Comparison of ENCODE assay signal across 25 mouse cellular contexts in the genomic region with DNA sequence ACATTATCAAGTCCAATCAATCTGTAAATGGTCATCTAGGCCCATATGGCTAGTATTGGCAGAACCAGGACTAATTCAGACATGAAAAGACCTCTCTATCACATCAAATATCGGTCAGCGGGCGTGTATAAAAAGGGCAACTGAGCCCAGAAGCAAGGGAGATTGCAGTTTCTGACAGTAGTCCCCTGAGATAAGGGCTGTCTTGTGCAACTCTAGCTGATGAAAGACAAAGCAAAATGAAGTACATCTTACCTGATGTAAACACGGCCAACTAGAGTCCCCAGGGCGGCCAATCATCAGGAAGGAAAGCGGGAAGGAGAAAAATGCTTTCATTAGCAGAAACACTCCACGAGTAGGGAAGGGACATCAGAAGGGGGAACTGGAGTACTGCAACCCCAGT. TPM values are rescaled to one million over a fixed set of nuclear protein-coding genes. Genes with fewer than 3 reads are reported as not detected.
A peak's percentile ranks its signal among the peaks of the same experiment; 100 is the strongest.
DNase-seq lines count a peak whose midpoint lies in the region; ATAC-seq and TF ChIP-seq lines count a peak whose summit lies in the region.
"Had no signal": no experiment of that assay in that cellular context is flagged by ENCODE, and none has a peak within 500 bp of the region (broad histone marks: within the 10 kb centered on the region; RNA-seq: fewer than 3 reads in every experiment).

No protein-coding gene starts in this region.

- no peaks in the 10 kb centered on the region for H3K27me3 ChIP-seq in intestine, postnatal 0 days (replicated peaks; ENCODE audit: control insufficient read depth, insufficient read depth, low read length)
- no peaks in the 10 kb centered on the region for H3K27me3 ChIP-seq in intestine, embryonic 16.5 days (replicated peaks; ENCODE audit: control insufficient read depth, insufficient read depth, low read length)
- no peaks in the 10 kb centered on the region for H3K27me3 ChIP-seq in liver, postnatal 0 days (ENCODE audit: insufficient read depth, low read length)
- H3K27me3 ChIP-seq in liver, embryonic 11.5 days (replicated peaks; ENCODE audit: control insufficient read depth, insufficient read depth, low read length): no peaks in the 10 kb centered on the region
- no peaks in the 10 kb centered on the region for H3K27me3 ChIP-seq in myocyte (ENCODE audit: control insufficient read depth, insufficient read depth, insufficient read length)
- H3K27me3 ChIP-seq: embryonic facial prominence, embryonic 13.5 days; embryonic facial prominence, embryonic 15.5 days; forebrain, embryonic 12.5 days; Patski had no signal

- H3K27ac ChIP-seq in intestine, postnatal 0 days (ENCODE audit: low read depth, low read length): no peak overlapping the region
- H3K27ac ChIP-seq in intestine, embryonic 16.5 days (ENCODE audit: low read length): no peak overlapping the region
- H3K27ac ChIP-seq in liver, postnatal 0 days (ENCODE audit: low read depth): peak overlapping the region; percentile 7; the same call in 1 of the 2 replicates
- no peak overlapping the region for H3K27ac ChIP-seq in liver, embryonic 11.5 days (ENCODE audit: low read depth, low read length)
- peak overlapping the region; percentile 63 for H3K27ac ChIP-seq in bone marrow macrophage, adult 2 months (ENCODE audit: insufficient read depth, low read depth, low read length)
- H3K27ac ChIP-seq: embryonic facial prominence, embryonic 13.5 days; embryonic facial prominence, embryonic 15.5 days; forebrain, embryonic 10.5 days; forebrain, embryonic 12.5 days had no signal

- no peak overlapping the region for H3K4me2 ChIP-seq in intestine, postnatal 0 days (replicated peaks; ENCODE audit: low read depth)
- no peak overlapping the region for H3K4me2 ChIP-seq in intestine, embryonic 16.5 days (ENCODE audit: low read depth, low read length)
- H3K4me2 ChIP-seq in liver, postnatal 0 days (ENCODE audit: low read depth, low read length): no peak overlapping the region
- no peak overlapping the region for H3K4me2 ChIP-seq in liver, embryonic 11.5 days
- H3K4me2 ChIP-seq in myocyte (ENCODE audit: low read depth): no peak overlapping the region
- H3K4me2 ChIP-seq: embryonic facial prominence, embryonic 13.5 days; embryonic facial prominence, embryonic 15.5 days; forebrain, embryonic 12.5 days had no signal

- peaks cover 46% of the 10 kb centered on the region for H3K79me2 ChIP-seq in myocyte (ENCODE audit: control insufficient read depth, insufficient read depth)

- no peaks in the 10 kb centered on the region for H3K9me3 ChIP-seq in intestine, postnatal 0 days (ENCODE audit: control insufficient read depth)
- H3K9me3 ChIP-seq in intestine, embryonic 16.5 days (ENCODE audit: control insufficient read depth, low read length): no peaks in the 10 kb centered on the region
- no peaks in the 10 kb centered on the region for H3K9me3 ChIP-seq in liver, postnatal 0 days (ENCODE audit: low read length)
- H3K9me3 ChIP-seq in liver, embryonic 11.5 days (ENCODE audit: control insufficient read depth, low read length): no peaks in the 10 kb centered on the region
- H3K9me3 ChIP-seq: embryonic facial prominence, embryonic 13.5 days; embryonic facial prominence, embryonic 15.5 days; forebrain, embryonic 12.5 days had no signal

- WGBS in intestine, postnatal 0 days: 57% methylated on average over 7 of the region's 7 CpGs
- WGBS in intestine, embryonic 16.5 days: 83% methylated on average over 7 of the region's 7 CpGs
- WGBS in liver, postnatal 0 days (ENCODE audit: insufficient replicate concordance): 64% methylated on average over 7 of the region's 7 CpGs
- WGBS in liver, embryonic 11.5 days: 79% methylated on average over 7 of the region's 7 CpGs

- no peak for ATAC-seq in intestine, postnatal 0 days
- no peak for ATAC-seq in intestine, embryonic 16.5 days
- 0 out of 2 replicates have a peak, but pooled peaks have one; percentile 36 for ATAC-seq in liver, postnatal 0 days
- ATAC-seq in liver, embryonic 11.5 days (replicated peaks; ENCODE audit: low FRiP score): no peak
- ATAC-seq: forebrain, embryonic 14.5 days; forebrain, embryonic 16.5 days; Patski had no signal

- 0 out of 2 replicates have a peak overlapping the region, but pooled peaks have one; percentile 2 for H3K9ac ChIP-seq in intestine, postnatal 0 days (ENCODE audit: low read depth, low read length)
- H3K9ac ChIP-seq in intestine, embryonic 16.5 days (ENCODE audit: low read depth, low read length): no peak overlapping the region
- no peak overlapping the region for H3K9ac ChIP-seq in liver, postnatal 0 days (replicated peaks)
- H3K9ac ChIP-seq in liver, embryonic 11.5 days (ENCODE audit: low read depth, low read length): no peak overlapping the region
- H3K9ac ChIP-seq: embryonic facial prominence, embryonic 13.5 days; embryonic facial prominence, embryonic 15.5 days; forebrain, embryonic 12.5 days had no signal

- H3K4me1 ChIP-seq in intestine, postnatal 0 days (replicated peaks; ENCODE audit: control insufficient read depth, insufficient read depth, low read length): no peaks in the 10 kb centered on the region
- no peaks in the 10 kb centered on the region for H3K4me1 ChIP-seq in intestine, embryonic 16.5 days (ENCODE audit: control insufficient read depth, insufficient read depth, low read length)
- H3K4me1 ChIP-seq in liver, postnatal 0 days (ENCODE audit: insufficient read depth): 0 out of 2 replicates have a peak, but pooled peaks cover 2% of the 10 kb centered on the region
- no peaks in the 10 kb centered on the region for H3K4me1 ChIP-seq in liver, embryonic 11.5 days (replicated peaks; ENCODE audit: control insufficient read depth, insufficient read depth, low read length)
- peaks cover 29% of the 10 kb centered on the region for H3K4me1 ChIP-seq in bone marrow macrophage, adult 2 months (ENCODE audit: control insufficient read depth, insufficient read depth, low read length)
- H3K4me1 ChIP-seq: embryonic facial prominence, embryonic 13.5 days; embryonic facial prominence, embryonic 15.5 days; forebrain, embryonic 12.5 days had no signal

- peaks cover 27% of the 10 kb centered on the region; the same call in 1 of the 2 replicates for H3K36me3 ChIP-seq in intestine, postnatal 0 days (ENCODE audit: control insufficient read depth, insufficient read depth)
- H3K36me3 ChIP-seq in intestine, embryonic 16.5 days (ENCODE audit: control insufficient read depth, insufficient read depth, low read length): peaks cover 9% of the 10 kb centered on the region
- peaks cover 9% of the 10 kb centered on the region for H3K36me3 ChIP-seq in liver, postnatal 0 days (replicated peaks; ENCODE audit: insufficient read depth, low read length)
- H3K36me3 ChIP-seq in liver, embryonic 11.5 days (ENCODE audit: control insufficient read depth, insufficient read depth, low read length): 0 out of 2 replicates have a peak, but pooled peaks cover 2% of the 10 kb centered on the region
- peaks cover 61% of the 10 kb centered on the region for H3K36me3 ChIP-seq in myocyte (ENCODE audit: control insufficient read depth, insufficient read depth)

- no peak for DNase-seq in liver, postnatal 0 days
- no peak for DNase-seq in liver, embryonic 11.5 days (ENCODE audit: low spot score)
- no peak for DNase-seq in T-cell, adult 2 months (ENCODE audit: low spot score)
- no peak for DNase-seq in cerebellum, adult 11-12 months
- DNase-seq: adrenal gland, adult 2 months; adrenal gland, postnatal 10 days; adrenal gland, postnatal 25 days; cerebellum, adult 18-20 months; cerebellum, adult 8-10 months; cerebellum, adult 9-11 months; cerebellum, postnatal 14 days; cerebellum, postnatal 36 days; embryo, embryonic 11 days had no signal

- H3ac ChIP-seq in myocyte (ENCODE audit: control insufficient read depth, insufficient read length): no peak overlapping the region

- no peak for TF ChIP-seq EP300 in liver, postnatal 0 days (IDR thresholded peaks at IDR 0.05; ENCODE audit: low read depth)

- H3K4me3 ChIP-seq in intestine, postnatal 0 days (ENCODE audit: low read depth, low read length): no peak overlapping the region
- H3K4me3 ChIP-seq in intestine, embryonic 16.5 days (ENCODE audit: low read length): no peak overlapping the region
- no peak overlapping the region for H3K4me3 ChIP-seq in liver, postnatal 0 days (ENCODE audit: low read depth, low read length)
- H3K4me3 ChIP-seq in liver, embryonic 11.5 days (ENCODE audit: low read depth, low read length): no peak overlapping the region
- no peak overlapping the region for H3K4me3 ChIP-seq in bone marrow macrophage, adult 2 months (ENCODE audit: insufficient read depth, low read length)
- no peak overlapping the region for H3K4me3 ChIP-seq in myocyte
- H3K4me3 ChIP-seq: embryonic facial prominence, embryonic 13.5 days; embryonic facial prominence, embryonic 15.5 days; erythroblast, embryonic 14.5 days; forebrain, embryonic 10.5 days; forebrain, embryonic 12.5 days had no signal

- no peak for TF ChIP-seq CTCF in intestine, postnatal 0 days (IDR thresholded peaks at IDR 0.05; ENCODE audit: low read depth)
- no peak for TF ChIP-seq CTCF in liver, postnatal 0 days (IDR thresholded peaks at IDR 0.05; ENCODE audit: low read depth)
- no peak for TF ChIP-seq CTCF in bone marrow macrophage, adult 2 months (IDR thresholded peaks at IDR 0.05; ENCODE audit: low read depth, low read length)

- TF ChIP-seq POLR2A in bone marrow macrophage, adult 2 months (IDR thresholded peaks at IDR 0.05; ENCODE audit: borderline replicate concordance, low read depth, low read length): no peak
- TF ChIP-seq POLR2A in myocyte (IDR thresholded peaks at IDR 0.05; ENCODE audit: insufficient read length, low read depth): no peak

RNA-seq across cellular contexts. Expression of gene Limk2, which starts 19.6 kb away (rescaled TPM):
- 68.4 and 82.1 TPM in 2 replicates for polyA plus RNA-seq in intestine, postnatal 0 days (2015; fragmentation: Nextera tagmentation; extraction: Ambion mirVana)
- polyA plus RNA-seq in intestine, embryonic 16.5 days (2015; fragmentation: Nextera tagmentation; extraction: Ambion mirVana): 81.3 and 90.6 TPM in 2 replicates
- 6.7 and 6.8 TPM in 2 replicates for polyA plus RNA-seq in liver, postnatal 0 days (2015; fragmentation: Nextera tagmentation; extraction: Ambion mirVana)
- polyA plus RNA-seq in liver, embryonic 11.5 days (2014; fragmentation: Nextera tagmentation; extraction: Ambion mirVana): 37.4 and 37.7 TPM in 2 replicates
- polyA plus RNA-seq in bone marrow macrophage, adult 2 months (2012; ENCODE audit: insufficient read depth, insufficient read length, missing spikeins): 20.8 and 20.9 TPM in 2 replicates
- 37.8 TPM for polyA plus RNA-seq in myocyte (2012; fragmentation: generic; extraction: Trizol)

RNA-seq across cellular contexts. Expression of gene Rnf185, which starts 23.5 kb away (rescaled TPM):
- polyA plus RNA-seq in intestine, postnatal 0 days (2015; fragmentation: Nextera tagmentation; extraction: Ambion mirVana): 31.1 and 32.0 TPM in 2 replicates
- polyA plus RNA-seq in intestine, embryonic 16.5 days (2015; fragmentation: Nextera tagmentation; extraction: Ambion mirVana): 34.1 and 36.1 TPM in 2 replicates
- 9.7 and 10.3 TPM in 2 replicates for polyA plus RNA-seq in liver, postnatal 0 days (2015; fragmentation: Nextera tagmentation; extraction: Ambion mirVana)
- 20.6 and 22.2 TPM in 2 replicates for polyA plus RNA-seq in liver, embryonic 11.5 days (2014; fragmentation: Nextera tagmentation; extraction: Ambion mirVana)
- polyA plus RNA-seq in bone marrow macrophage, adult 2 months (2012; ENCODE audit: insufficient read depth, insufficient read length, missing spikeins): 22.3 and 24.3 TPM in 2 replicates
- 47.2 TPM for polyA plus RNA-seq in myocyte (2012; fragmentation: generic; extraction: Trizol)

RNA-seq across cellular contexts. Expression of gene Pla2g3, which starts 59.5 kb away (rescaled TPM):
- polyA plus RNA-seq in intestine, postnatal 0 days (2015; fragmentation: Nextera tagmentation; extraction: Ambion mirVana): 0.17 and 0.30 TPM in 2 replicates
- polyA plus RNA-seq in intestine, embryonic 16.5 days (2015; fragmentation: Nextera tagmentation; extraction: Ambion mirVana): 0.33 and 0.43 TPM in 2 replicates
- 0.07 TPM in 1 of 2 replicates, not detected in the other for polyA plus RNA-seq in liver, postnatal 0 days (2015; fragmentation: Nextera tagmentation; extraction: Ambion mirVana)
- polyA plus RNA-seq in liver, embryonic 11.5 days (2014; fragmentation: Nextera tagmentation; extraction: Ambion mirVana): 0.27 TPM in 2 replicates
- polyA plus RNA-seq in bone marrow macrophage, adult 2 months (2012; ENCODE audit: insufficient read depth, insufficient read length, missing spikeins): not detected in 2 replicates
- 0.62 TPM for polyA plus RNA-seq in myocyte (2012; fragmentation: generic; extraction: Trizol)
- polyA plus RNA-seq: erythroblast, embryonic 14.5 days had no signal

Comparison
In these comparisons a context has a peak if more than half of its experiments do, and no peak if none do; other contexts are left out.
1. H3K27ac ChIP-seq: peak in liver, postnatal 0 days (single experiment) and bone marrow macrophage, adult 2 months (single experiment); none in intestine, postnatal 0 days (single experiment), intestine, embryonic 16.5 days (single experiment) and liver, embryonic 11.5 days (single experiment).